Mouse (Mus musculus) G1E (cell line): ENCODE measurements around the gene Kbtbd4.

Experiments used
- CTCF ChIP-seq: IDR thresholded peaks from 2 replicates; pipeline ENCODE4 v1.5.1; 2012; ENCODE audit warnings: low read depth, low read length, inconsistent platforms, mixed read lengths
- GATA1 ChIP-seq: IDR thresholded peaks from 2 replicates; pipeline ENCODE4 v1.6.1; 2012; ENCODE audit warnings: borderline replicate concordance, low read length, inconsistent platforms, mixed read lengths

DNA sequence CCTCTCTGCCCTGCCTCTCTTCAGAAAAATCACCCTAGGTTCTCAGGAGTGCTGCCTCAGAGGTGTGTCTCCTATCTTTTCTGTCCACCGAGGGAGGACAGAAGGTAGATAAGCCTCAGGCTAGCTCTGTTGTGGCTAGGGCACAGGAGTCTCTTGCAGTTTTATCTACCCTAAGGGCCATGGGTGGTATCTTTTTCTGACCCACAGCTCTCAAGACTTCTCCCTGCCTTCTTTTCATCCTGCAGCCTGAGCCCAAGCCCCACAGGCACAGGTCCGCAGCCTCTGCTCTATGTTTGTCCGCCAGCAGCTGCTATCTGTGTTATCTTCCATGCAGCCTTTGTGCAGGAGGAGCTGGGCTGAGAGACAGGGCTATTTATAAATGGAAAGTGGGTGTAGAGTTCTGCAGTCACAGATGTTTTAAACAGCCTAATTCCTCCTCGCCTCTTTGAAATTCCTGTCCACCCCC lies 34.4 kb upstream of the Kbtbd4 start:
- TF ChIP-seq CTCF (no peak), GATA1 (no peak)
